Mouse (Mus musculus) hindbrain, embryonic 16.5 days (tissue): ENCODE measurements around the gene Fam208b. TPM values are rescaled to one million over a fixed set of nuclear protein-coding genes. Genes with fewer than 3 reads are reported as not detected.
"Not testable (repeated sequence)": the region's sequence is repeated elsewhere in the genome, so short reads cannot be mapped to it uniquely, and the experiment has no call there.

Experiments used
- ATAC-seq: fragments of 200-750 bp; cut with Nextera tagmentation; 2 replicates; pipeline ENCODE4 v1.8.0; 2017; ENCODE audit warnings: moderate TSS enrichment, moderate library complexity
- H3K27ac ChIP-seq: fragments of 300-500 bp; sonication (generic); 2 replicates; pipeline ENCODE4 v1.5.1; 2014; ENCODE audit warnings: low read depth, mild to moderate bottlenecking, control low read depth, low read length, moderate library complexity
- H3K27me3 ChIP-seq: fragments of 300-500 bp; sonication (generic); replicated peaks from 2 replicates; pipeline ENCODE4 v1.6.1; 2014; ENCODE audit warnings: low read length; ENCODE audit not compliant: control insufficient read depth, insufficient read depth
- H3K36me3 ChIP-seq: fragments of 300-500 bp; sonication (generic); 2 replicates; pipeline ENCODE4 v1.6.1; 2014; ENCODE audit warnings: mild to moderate bottlenecking, low read length, moderate library complexity, mixed read lengths; ENCODE audit not compliant: control insufficient read depth, insufficient read depth
- H3K4me1 ChIP-seq: fragments of 300-500 bp; sonication (generic); 2 replicates; pipeline ENCODE4 v1.6.1; 2014; ENCODE audit warnings: low read depth, low read length; ENCODE audit not compliant: control insufficient read depth, insufficient read depth
- H3K4me2 ChIP-seq: fragments of 300-500 bp; sonication (generic); 2 replicates; pipeline ENCODE4 v1.6.1; 2014; ENCODE audit warnings: mild to moderate bottlenecking, low read length, control low read depth, moderate library complexity
- H3K4me3 ChIP-seq: fragments of 300-500 bp; sonication (generic); 2 replicates; pipeline ENCODE4 v1.5.1; 2014; ENCODE audit warnings: mild to moderate bottlenecking, low read length, control low read depth, moderate library complexity
- H3K9ac ChIP-seq: fragments of 300-500 bp; sonication (generic); 2 replicates; pipeline ENCODE4 v1.6.1; 2014; ENCODE audit warnings: low read depth, mild to moderate bottlenecking, control low read depth, low read length, moderate library complexity
- H3K9me3 ChIP-seq: fragments of 300-500 bp; sonication (generic); 2 replicates; pipeline ENCODE4 v1.6.1; 2014; ENCODE audit warnings: mild to moderate bottlenecking, low read length, moderate library complexity; ENCODE audit not compliant: control insufficient read depth
- WGBS: fragments of 180-500 bp; shearing (Covaris S2); extraction: QIAGEN DNeasy Blood & Tissue Kit; methylation state at CpG from one replicate; pipeline ENCODE4 v1.1.7; 2014; 5-methylcytosine and 5-hydroxymethylcytosine counted together
- polyA plus RNA-seq: library from polyadenylated mRNA; unstranded; fragments of >200 nt; fragmentation: Nextera tagmentation; extraction: Ambion mirVana; gene quantifications from 2 replicates; pipeline ENCODE4 v1.2.1, GENCODE M21; 2015

Gene Fam208b
- polyA plus RNA-seq, 1 experiment from 2014 or later: 11.4 TPM

DNA sequence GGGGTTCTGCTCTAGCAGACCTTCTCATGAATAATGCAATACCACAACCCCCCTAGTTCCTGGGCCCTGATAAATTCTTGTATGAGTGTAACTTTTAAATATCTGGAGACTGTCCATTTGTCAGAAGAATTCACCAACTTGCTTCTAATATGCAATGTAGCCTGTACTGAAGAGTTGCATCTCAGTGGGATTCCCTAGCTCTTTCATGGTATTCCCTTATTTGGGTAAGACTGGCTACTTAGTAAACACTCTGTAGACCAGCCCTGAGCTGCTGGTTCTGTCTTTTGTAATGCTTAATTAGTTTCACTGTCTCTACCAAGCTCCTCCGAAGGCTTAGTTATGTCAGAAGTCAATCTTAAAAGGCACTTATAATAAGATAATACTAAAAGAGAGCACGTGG is 79.7 kb downstream of the Fam208b start:
- WGBS: 44% methylated on average over 2 of the region's 2 CpGs
- not testable (repeated sequence) for H3K4me3 ChIP-seq, H3K36me3 ChIP-seq, H3K4me2 ChIP-seq, ATAC-seq, H3K9me3 ChIP-seq, H3K27ac ChIP-seq, H3K27me3 ChIP-seq, H3K4me1 ChIP-seq, H3K9ac ChIP-seq

DNA sequence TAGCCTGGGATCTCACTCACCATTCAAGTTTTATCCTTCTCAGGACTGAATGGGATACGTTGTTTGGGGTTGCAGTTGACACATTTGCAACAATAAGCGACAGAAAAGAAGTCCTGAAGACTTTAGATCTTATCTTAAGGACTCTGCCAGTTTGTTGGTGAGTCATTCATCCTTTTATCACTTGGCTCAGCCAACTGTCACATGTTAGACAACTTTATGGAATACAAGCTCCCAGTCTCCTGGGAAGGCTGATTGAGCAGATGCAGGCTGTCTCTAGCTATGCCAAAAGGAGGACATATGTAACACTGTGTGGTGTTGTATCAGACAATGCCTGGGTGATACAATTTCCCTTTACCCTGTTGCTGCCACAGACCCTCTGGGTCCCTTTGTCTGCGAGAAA is 80.5 kb downstream of the Fam208b start:
- Histone ChIP-seq H3K27me3 (no peaks in the 10 kb centered on the region), H3K9me3 (no peaks in the 10 kb centered on the region), H3K4me3 (no peak overlapping the region), H3K36me3 (no peaks in the 10 kb centered on the region), H3K27ac (no peak overlapping the region), H3K4me2 (no peak overlapping the region), H3K9ac (no peak overlapping the region), H3K4me1 (no peaks in the 10 kb centered on the region)
- ATAC-seq: no peak
- 63% methylated on average over 3 of the region's 3 CpGs for WGBS

DNA sequence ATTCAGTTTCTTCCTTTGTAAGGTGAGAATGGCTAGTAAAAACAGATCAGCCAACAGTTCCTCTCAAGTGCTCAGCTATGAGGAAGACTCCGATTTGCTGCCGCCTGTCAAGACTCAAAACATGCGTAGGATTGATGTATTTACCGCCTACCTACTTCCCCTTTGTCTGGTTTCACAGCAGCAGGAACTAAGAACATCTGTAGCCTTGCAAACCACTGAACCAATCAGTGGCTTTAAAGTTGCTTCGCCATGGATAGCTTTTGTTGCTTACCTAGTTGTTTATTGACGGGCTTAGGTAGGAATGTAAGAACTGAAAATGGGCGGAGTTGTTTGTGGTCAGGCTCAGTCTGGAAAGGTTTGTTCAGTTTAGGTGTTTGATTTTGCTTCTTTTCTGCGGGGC is 84.6 kb downstream of the Fam208b start:
- no peak for ATAC-seq
- no peak overlapping the region for H3K4me2 ChIP-seq
- no peaks in the 10 kb centered on the region for H3K9me3 ChIP-seq
- no peak overlapping the region for H3K4me3 ChIP-seq
- H3K27ac ChIP-seq: no peak overlapping the region
- H3K4me1 ChIP-seq: no peaks in the 10 kb centered on the region
- no peaks in the 10 kb centered on the region for H3K27me3 ChIP-seq
- 81% methylated on average over 8 of the region's 8 CpGs for WGBS
- no peaks in the 10 kb centered on the region for H3K36me3 ChIP-seq
- H3K9ac ChIP-seq: no peak overlapping the region

DNA sequence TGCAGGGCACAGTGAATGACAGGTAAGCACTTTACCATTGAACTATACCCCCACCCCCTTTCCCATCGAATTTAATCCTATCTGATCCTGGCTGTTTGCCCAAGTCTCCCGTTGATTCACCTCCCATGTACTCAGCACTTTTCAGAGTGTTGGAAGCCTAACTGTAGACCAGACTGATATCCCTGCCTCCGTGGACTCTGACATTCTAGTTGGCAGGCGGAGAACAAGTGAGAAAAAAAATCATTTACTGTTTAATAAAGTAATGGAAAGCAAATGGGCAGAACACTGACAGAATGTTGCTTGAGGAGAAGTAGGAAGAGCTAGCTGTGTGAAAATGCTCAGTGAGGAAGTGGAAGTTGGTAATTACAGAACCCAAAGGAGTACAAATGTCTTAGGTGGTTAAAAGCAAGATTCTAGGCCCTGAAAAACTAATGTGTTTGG is 85.3 kb downstream of the Fam208b start:
- Histone ChIP-seq H3K36me3 (no peaks in the 10 kb centered on the region), H3K4me2 (no peak overlapping the region), H3K4me1 (no peaks in the 10 kb centered on the region), H3K9ac (no peak overlapping the region), H3K4me3 (no peak overlapping the region), H3K27ac (no peak overlapping the region), H3K27me3 (no peaks in the 10 kb centered on the region), H3K9me3 (no peaks in the 10 kb centered on the region)
- 0 out of 2 replicates have a peak, but pooled peaks have one; percentile 34 for ATAC-seq
- 55% methylated on average over 4 of the region's 4 CpGs for WGBS

DNA sequence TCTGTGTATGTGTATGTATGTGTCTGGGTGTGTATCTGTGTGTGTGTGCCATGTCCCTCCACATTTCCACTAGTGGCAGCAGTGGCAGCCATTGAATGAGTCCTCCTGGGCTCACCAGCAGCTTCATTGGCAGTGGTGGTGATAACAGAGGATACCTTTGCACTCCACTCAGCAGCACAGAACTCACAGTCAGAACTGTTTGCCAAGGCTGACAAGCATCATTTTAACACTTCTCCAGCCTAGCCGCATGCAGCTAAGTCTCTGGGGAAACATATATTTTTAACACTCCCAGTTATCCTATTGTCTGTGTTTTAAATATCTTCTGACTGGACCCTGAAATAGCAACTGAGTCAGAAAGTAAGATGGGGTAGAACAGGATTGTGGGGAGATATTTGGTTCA is 87.0 kb downstream of the Fam208b start:
- Histone ChIP-seq H3K4me3 (no peak overlapping the region), H3K4me1 (no peaks in the 10 kb centered on the region), H3K27me3 (no peaks in the 10 kb centered on the region), H3K9me3 (no peaks in the 10 kb centered on the region), H3K9ac (no peak overlapping the region), H3K4me2 (no peak overlapping the region), H3K36me3 (no peaks in the 10 kb centered on the region), H3K27ac (no peak overlapping the region)
- WGBS: 80% methylated on average over 1 of the region's 1 CpGs
- 0 out of 2 replicates have a peak, but pooled peaks have one; percentile 20 for ATAC-seq

DNA sequence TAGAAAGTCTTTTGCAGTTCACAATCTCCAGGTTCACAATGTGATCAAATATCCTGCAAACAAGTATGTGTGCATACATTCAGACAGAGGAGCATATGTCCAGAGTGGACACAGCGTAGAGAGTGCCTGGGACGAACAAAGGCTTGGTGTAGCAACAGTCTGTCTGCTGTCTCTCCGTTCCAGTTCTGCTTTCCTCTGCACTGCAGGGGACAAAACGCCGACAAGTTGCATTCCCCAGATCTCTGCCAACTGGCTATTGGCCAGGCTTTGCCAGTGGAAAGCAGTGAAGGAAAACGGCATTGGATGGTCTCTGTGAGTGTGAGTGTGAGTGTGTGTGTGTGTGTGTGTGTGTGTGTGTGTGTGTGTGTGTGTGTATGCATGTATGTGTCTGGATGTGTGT is 87.4 kb downstream of the Fam208b start:
- no peaks in the 10 kb centered on the region for H3K36me3 ChIP-seq
- H3K4me2 ChIP-seq: 0 out of 2 replicates have a peak overlapping the region, but pooled peaks have one; percentile 12
- 38% methylated on average over 6 of the region's 6 CpGs for WGBS
- H3K4me3 ChIP-seq: no peak overlapping the region
- no peak overlapping the region for H3K27ac ChIP-seq
- no peaks in the 10 kb centered on the region for H3K4me1 ChIP-seq
- H3K9ac ChIP-seq: no peak overlapping the region
- ATAC-seq: peak; percentile 76
- no peaks in the 10 kb centered on the region for H3K9me3 ChIP-seq
- no peaks in the 10 kb centered on the region for H3K27me3 ChIP-seq

DNA sequence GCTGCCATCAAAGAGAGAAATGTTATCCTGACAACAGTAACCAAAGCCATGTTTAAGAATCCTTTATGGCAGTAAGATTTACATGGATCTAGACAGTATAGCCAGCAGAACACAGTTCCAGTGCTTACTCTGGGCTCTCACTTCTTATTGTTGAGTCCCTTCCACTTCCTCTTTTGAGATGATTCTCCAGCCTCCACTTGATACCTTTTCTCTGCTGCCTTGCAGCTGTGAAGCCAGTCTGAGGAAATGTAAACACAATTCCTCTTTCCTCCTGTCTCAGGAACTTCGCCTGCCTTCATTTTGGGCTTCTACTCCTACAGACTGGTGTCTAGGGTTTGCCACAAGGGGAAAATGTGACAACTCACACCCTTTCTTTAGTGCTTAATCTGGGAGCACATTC is 90.9 kb downstream of the Fam208b start:
- H3K4me2 ChIP-seq, H3K27me3 ChIP-seq, H3K4me3 ChIP-seq, H3K36me3 ChIP-seq, ATAC-seq, H3K9ac ChIP-seq, H3K9me3 ChIP-seq, H3K4me1 ChIP-seq, H3K27ac ChIP-seq: not testable (repeated sequence)
- 32% methylated on average over 1 of the region's 1 CpGs for WGBS

DNA sequence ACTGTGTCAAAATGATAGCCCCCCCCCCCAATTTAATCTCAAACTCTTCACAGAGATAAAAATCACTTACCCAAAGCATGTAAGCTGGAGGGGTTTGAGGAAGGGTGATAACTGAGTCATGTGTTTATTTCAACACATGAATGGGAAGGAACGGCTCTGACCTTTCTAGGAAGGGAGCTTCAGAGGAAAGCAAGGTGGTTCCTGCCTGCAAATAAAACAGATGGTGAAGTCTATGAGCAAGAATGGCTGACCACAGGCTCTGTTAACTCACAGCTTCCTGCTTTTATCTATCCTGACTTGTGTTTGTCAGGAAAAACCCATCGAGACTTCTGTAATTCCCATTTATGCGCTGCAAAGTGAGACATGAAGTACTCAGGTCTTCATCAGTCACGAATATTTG is 91.6 kb downstream of the Fam208b start:
- not testable (repeated sequence) for ATAC-seq, H3K9me3 ChIP-seq, H3K36me3 ChIP-seq, H3K4me1 ChIP-seq, H3K9ac ChIP-seq, H3K27ac ChIP-seq, H3K4me3 ChIP-seq, H3K27me3 ChIP-seq, H3K4me2 ChIP-seq
- WGBS: 76% methylated on average over 3 of the region's 4 CpGs
